Mouse (Mus musculus): ENCODE data around the gene Fcer2a. TPM values are rescaled to one million over a fixed set of nuclear protein-coding genes. Genes with fewer than 3 reads are reported as not detected.

The Fcer2a gene
- polyA plus RNA-seq, 1 experiment from 2014 or later, result 0.16 TPM

DNA sequence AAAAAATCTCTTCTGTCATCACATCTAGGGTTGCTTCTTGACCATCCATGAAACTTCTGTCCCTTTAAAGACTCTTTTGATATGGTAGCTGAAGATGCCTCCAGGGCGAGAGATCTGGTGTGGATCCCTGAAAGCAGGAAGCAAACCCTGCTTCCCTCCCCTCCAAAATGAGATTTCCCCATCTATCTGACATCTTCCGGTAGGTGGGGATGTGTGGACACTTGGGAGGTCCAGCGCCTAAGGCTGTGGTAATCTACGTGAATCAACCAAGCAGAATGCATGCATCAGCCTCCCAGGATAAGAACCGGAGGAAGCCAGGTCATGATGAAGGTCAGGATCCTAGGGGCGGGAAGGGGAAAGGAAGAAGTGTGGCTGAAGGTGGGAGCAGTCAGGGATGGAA lies 28.5 kb downstream of the Fcer2a start, which contains the start of gene Mcemp1:
Mcemp1 (plus strand) TSS at position 248 of the 400 bp plus-strand sequence.
- Histone ChIP-seq H3K9me3 (replicated peaks; ENCODE audit: control insufficient read depth, low read length) (no peaks in the 10 kb centered on the region), H3K4me2 (ENCODE audit: low read depth, low read length) (no peak within 1 kb of the TSS), H3K4me3 (ENCODE audit: low read length) (no peak within 1 kb of the TSS), H3K4me1 (ENCODE audit: control insufficient read depth, insufficient read depth, low read length) (no peaks in the 10 kb centered on the region), H3K27me3 (ENCODE audit: control insufficient read depth, insufficient read depth, low read length) (no peaks in the 10 kb centered on the region), H3K27ac (ENCODE audit: low read length) (no peak within 1 kb of the TSS), H3K9ac (ENCODE audit: low read length) (no peak within 1 kb of the TSS), H3K36me3 (ENCODE audit: control insufficient read depth, insufficient read depth) (no peaks in the 10 kb centered on the region)
- WGBS, result 58% methylated on average over 6 of the region's 6 CpGs
- no peak for ATAC-seq (replicated peaks; ENCODE audit: extremely low read depth, insufficient read depth, low FRiP score)

- WGBS, result 63% methylated on average over 5 of the region's 5 CpGs
- no peak overlapping the region for H3K27ac ChIP-seq (ENCODE audit: low read length)
- no peak overlapping the region for H3K4me3 ChIP-seq (ENCODE audit: low read length)
- ATAC-seq (replicated peaks; ENCODE audit: extremely low read depth, insufficient read depth, low FRiP score), result no peak
- H3K4me1 ChIP-seq (ENCODE audit: control insufficient read depth, insufficient read depth, low read length), result no peaks in the 10 kb centered on the region
- H3K9me3 ChIP-seq (replicated peaks; ENCODE audit: control insufficient read depth, low read length), result no peaks in the 10 kb centered on the region
- H3K9ac ChIP-seq (ENCODE audit: low read length), result no peak overlapping the region
- no peaks in the 10 kb centered on the region for H3K27me3 ChIP-seq (ENCODE audit: control insufficient read depth, insufficient read depth, low read length)
- H3K4me2 ChIP-seq (ENCODE audit: low read depth, low read length), result no peak overlapping the region
- H3K36me3 ChIP-seq (ENCODE audit: control insufficient read depth, insufficient read depth), result no peaks in the 10 kb centered on the region
Observed at GRCm38 (mm10) chr8:3664405-3664804, 29.6 kb downstream of the Fcer2a start.

DNA sequence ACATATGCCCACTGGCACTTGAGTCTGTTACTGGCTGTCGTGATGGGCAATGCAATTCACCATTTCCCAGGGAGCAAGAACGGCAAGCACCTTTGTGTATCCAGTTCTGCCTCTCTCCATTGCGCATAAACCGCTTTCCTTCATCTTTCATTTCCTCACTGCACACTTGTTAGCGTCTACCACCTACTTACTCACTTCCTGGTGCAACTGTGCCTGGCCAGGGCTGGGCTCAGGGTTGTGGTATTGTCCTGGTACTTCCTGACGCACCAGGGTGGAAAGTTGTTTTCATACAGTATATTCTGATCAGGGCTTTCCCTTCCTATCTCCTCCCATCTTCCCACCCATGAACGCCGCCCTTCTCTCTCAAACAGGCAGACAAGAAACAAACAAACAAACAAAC lies 33.1 kb downstream of the Fcer2a start:
- Histone ChIP-seq H3K9me3 (replicated peaks; ENCODE audit: control insufficient read depth, low read length) (no peaks in the 10 kb centered on the region), H3K27ac (ENCODE audit: low read length) (no peak overlapping the region), H3K4me2 (ENCODE audit: low read depth, low read length) (no peak overlapping the region), H3K36me3 (ENCODE audit: control insufficient read depth, insufficient read depth) (no peaks in the 10 kb centered on the region), H3K27me3 (ENCODE audit: control insufficient read depth, insufficient read depth, low read length) (peaks cover 2% of the 10 kb centered on the region; the same call in 1 of the 2 replicates), H3K4me3 (ENCODE audit: low read length) (no peak overlapping the region), H3K4me1 (ENCODE audit: control insufficient read depth, insufficient read depth, low read length) (no peaks in the 10 kb centered on the region), H3K9ac (ENCODE audit: low read length) (no peak overlapping the region)
- WGBS, result 64% methylated on average over 8 of the region's 8 CpGs
- ATAC-seq (replicated peaks; ENCODE audit: extremely low read depth, insufficient read depth, low FRiP score), result no peak

GRCm38 (mm10) chr8:3656725-3657381 lies 37.1 kb downstream of the Fcer2a start:
- H3K27me3 ChIP-seq (ENCODE audit: control insufficient read depth, insufficient read depth, low read length), result peaks cover 2% of the 10 kb centered on the region; the same call in 1 of the 2 replicates
- WGBS, result 26% methylated on average over 7 of the region's 7 CpGs
- H3K9ac ChIP-seq (ENCODE audit: low read length), result no peak overlapping the region
- no peaks in the 10 kb centered on the region for H3K36me3 ChIP-seq (ENCODE audit: control insufficient read depth, insufficient read depth)
- no peak overlapping the region for H3K4me3 ChIP-seq (ENCODE audit: low read length)
- no peaks in the 10 kb centered on the region for H3K4me1 ChIP-seq (ENCODE audit: control insufficient read depth, insufficient read depth, low read length)
- no peak overlapping the region for H3K27ac ChIP-seq (ENCODE audit: low read length)
- no peak overlapping the region for H3K4me2 ChIP-seq (ENCODE audit: low read depth, low read length)
- no peak for ATAC-seq (replicated peaks; ENCODE audit: extremely low read depth, insufficient read depth, low FRiP score)
- H3K9me3 ChIP-seq (replicated peaks; ENCODE audit: control insufficient read depth, low read length), result no peaks in the 10 kb centered on the region

- Histone ChIP-seq H3K9me3 (replicated peaks; ENCODE audit: control insufficient read depth, low read length) (no peaks in the 10 kb centered on the region), H3K27ac (ENCODE audit: low read length) (no peak within 1 kb of the TSS), H3K4me2 (ENCODE audit: low read depth, low read length) (no peak within 1 kb of the TSS), H3K27me3 (ENCODE audit: control insufficient read depth, insufficient read depth, low read length) (peaks cover 2% of the 10 kb centered on the region; the same call in 1 of the 2 replicates), H3K9ac (ENCODE audit: low read length) (no peak within 1 kb of the TSS), H3K36me3 (ENCODE audit: control insufficient read depth, insufficient read depth) (no peaks in the 10 kb centered on the region), H3K4me1 (ENCODE audit: control insufficient read depth, insufficient read depth, low read length) (no peaks in the 10 kb centered on the region), H3K4me3 (ENCODE audit: low read length) (no peak within 1 kb of the TSS)
- 56% methylated on average over 3 of the region's 3 CpGs for WGBS
- ATAC-seq (replicated peaks; ENCODE audit: extremely low read depth, insufficient read depth, low FRiP score), result no peak
Observed at GRCm38 (mm10) chr8:3655526-3655925, 38.4 kb downstream of the Fcer2a start, which contains the start of gene Retn. TSS of gene Retn (plus strand) at chr8:3655770.

GRCm38 (mm10) chr8:3654726-3655508 lies 39.1 kb downstream of the Fcer2a start:
- Histone ChIP-seq H3K4me2 (ENCODE audit: low read depth, low read length) (no peak overlapping the region), H3K9ac (ENCODE audit: low read length) (no peak overlapping the region), H3K27ac (ENCODE audit: low read length) (no peak overlapping the region), H3K4me1 (ENCODE audit: control insufficient read depth, insufficient read depth, low read length) (no peaks in the 10 kb centered on the region), H3K36me3 (ENCODE audit: control insufficient read depth, insufficient read depth) (no peaks in the 10 kb centered on the region), H3K4me3 (ENCODE audit: low read length) (no peak overlapping the region), H3K27me3 (ENCODE audit: control insufficient read depth, insufficient read depth, low read length) (peaks cover 2% of the 10 kb centered on the region; the same call in 1 of the 2 replicates), H3K9me3 (replicated peaks; ENCODE audit: control insufficient read depth, low read length) (no peaks in the 10 kb centered on the region)
- 63% methylated on average over 11 of the region's 11 CpGs for WGBS
- ATAC-seq (replicated peaks; ENCODE audit: extremely low read depth, insufficient read depth, low FRiP score), result 0 out of 2 replicates have a peak, but pooled peaks have one; percentile 14

DNA sequence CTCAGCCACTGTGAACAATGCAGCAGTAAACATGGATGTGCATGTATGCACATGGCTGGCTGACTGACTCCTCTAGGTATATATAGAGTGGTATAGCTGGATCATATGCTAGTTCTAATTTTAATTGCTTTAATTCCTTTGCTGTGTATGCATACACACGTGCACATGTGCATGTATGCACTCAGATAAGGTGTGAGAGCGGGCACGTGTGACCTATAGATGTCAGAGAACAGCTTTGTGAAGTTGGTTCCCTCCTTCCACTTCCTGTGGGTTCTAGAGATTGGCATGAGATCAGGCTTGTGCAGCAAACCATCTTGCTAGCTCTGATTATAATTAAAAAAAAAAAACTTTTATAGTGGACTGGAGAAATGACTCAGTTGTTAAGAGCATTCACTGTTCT lies 41.1 kb downstream of the Fcer2a start:
- Histone ChIP-seq H3K4me1 (ENCODE audit: control insufficient read depth, insufficient read depth, low read length) (no peaks in the 10 kb centered on the region), H3K27me3 (ENCODE audit: control insufficient read depth, insufficient read depth, low read length) (peaks cover 2% of the 10 kb centered on the region; the same call in 1 of the 2 replicates), H3K27ac (ENCODE audit: low read length) (no peak overlapping the region), H3K9ac (ENCODE audit: low read length) (no peak overlapping the region), H3K4me2 (ENCODE audit: low read depth, low read length) (no peak overlapping the region), H3K9me3 (replicated peaks; ENCODE audit: control insufficient read depth, low read length) (no peaks in the 10 kb centered on the region), H3K36me3 (ENCODE audit: control insufficient read depth, insufficient read depth) (no peaks in the 10 kb centered on the region), H3K4me3 (ENCODE audit: low read length) (no peak overlapping the region)
- WGBS, result 62% methylated on average over 3 of the region's 3 CpGs
- ATAC-seq (replicated peaks; ENCODE audit: extremely low read depth, insufficient read depth, low FRiP score), result no peak

DNA sequence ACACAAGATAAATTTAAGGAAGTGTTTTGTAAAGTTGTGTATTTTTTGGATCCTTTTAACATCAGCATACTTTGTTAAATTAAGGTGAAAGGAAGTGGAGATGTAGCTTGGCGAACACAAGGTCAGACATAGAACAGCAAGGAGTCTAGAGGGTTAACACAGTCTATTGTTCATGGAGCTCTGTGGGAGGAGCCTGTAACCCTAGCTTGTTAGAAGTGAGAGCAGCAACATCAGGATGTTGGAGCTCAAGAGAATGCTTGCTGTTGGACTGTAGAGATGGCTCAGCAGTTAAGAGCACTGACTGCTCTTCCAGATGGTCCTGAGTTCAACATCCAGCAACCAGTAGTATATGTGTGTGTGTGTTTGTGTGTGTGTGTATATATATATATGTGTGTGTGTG lies 45.0 kb downstream of the Fcer2a start:
- Histone ChIP-seq H3K36me3 (ENCODE audit: control insufficient read depth, insufficient read depth) (no peaks in the 10 kb centered on the region), H3K27ac (ENCODE audit: low read length) (no peak overlapping the region), H3K9ac (ENCODE audit: low read length) (no peak overlapping the region), H3K9me3 (replicated peaks; ENCODE audit: control insufficient read depth, low read length) (no peaks in the 10 kb centered on the region), H3K4me1 (ENCODE audit: control insufficient read depth, insufficient read depth, low read length) (no peaks in the 10 kb centered on the region), H3K4me2 (ENCODE audit: low read depth, low read length) (0 out of 2 replicates have a peak overlapping the region, but pooled peaks have one; percentile 11), H3K27me3 (ENCODE audit: control insufficient read depth, insufficient read depth, low read length) (no peaks in the 10 kb centered on the region), H3K4me3 (ENCODE audit: low read length) (no peak overlapping the region)
- ATAC-seq (replicated peaks; ENCODE audit: extremely low read depth, insufficient read depth, low FRiP score), result no peak
- 52% methylated on average over 1 of the region's 1 CpGs for WGBS

- Histone ChIP-seq H3K27ac (ENCODE audit: low read length) (no peak overlapping the region), H3K4me3 (ENCODE audit: low read length) (no peak overlapping the region), H3K9me3 (replicated peaks; ENCODE audit: control insufficient read depth, low read length) (no peaks in the 10 kb centered on the region), H3K27me3 (ENCODE audit: control insufficient read depth, insufficient read depth, low read length) (no peaks in the 10 kb centered on the region), H3K4me2 (ENCODE audit: low read depth, low read length) (no peak overlapping the region), H3K4me1 (ENCODE audit: control insufficient read depth, insufficient read depth, low read length) (no peaks in the 10 kb centered on the region), H3K9ac (ENCODE audit: low read length) (no peak overlapping the region), H3K36me3 (ENCODE audit: control insufficient read depth, insufficient read depth) (no peaks in the 10 kb centered on the region)
- no peak for ATAC-seq (replicated peaks; ENCODE audit: extremely low read depth, insufficient read depth, low FRiP score)
- WGBS, result 49% methylated on average over 2 of the region's 2 CpGs
Observed at GRCm38 (mm10) chr8:3648268-3648667, 45.7 kb downstream of the Fcer2a start.

All from heart, embryonic 16.5 days (tissue).